Mouse (Mus musculus): ENCODE data around the gene Col16a1.

DNA sequence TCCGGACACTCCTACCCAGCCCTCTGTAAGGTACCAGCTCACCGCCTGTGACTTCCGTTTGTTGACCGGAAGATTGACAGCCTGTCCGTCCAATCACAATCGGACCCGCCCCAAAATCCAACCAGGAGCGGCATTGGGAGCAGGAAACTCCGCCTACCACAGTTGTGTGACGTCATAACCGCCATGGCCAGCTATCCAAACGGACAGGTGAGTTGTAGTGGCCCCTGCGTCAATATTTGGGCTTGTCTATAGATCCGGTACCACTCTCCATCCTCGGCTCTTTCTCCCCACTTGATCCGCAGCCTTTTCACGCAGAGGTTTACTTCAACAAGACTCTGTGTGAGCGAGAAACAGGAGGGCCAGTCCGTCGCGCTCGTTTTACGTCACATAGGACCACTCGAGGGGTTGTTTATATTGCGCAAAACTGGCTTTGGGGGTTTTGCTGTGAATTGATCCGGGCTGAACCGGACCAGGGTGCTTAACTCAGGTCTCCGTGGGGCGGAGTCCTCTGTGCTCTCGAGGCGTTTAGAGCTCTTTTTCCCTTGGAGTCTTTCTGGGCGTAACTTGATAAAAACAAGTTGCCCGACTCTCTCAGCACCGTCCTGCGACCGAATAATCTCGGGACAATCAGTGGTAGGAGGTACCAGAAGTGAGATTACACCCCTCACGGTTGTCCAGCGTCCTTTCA lies 59.9 kb downstream of the Col16a1 start:
- no peak for TF ChIP-seq CTCF (IDR thresholded peaks at IDR 0.05; ENCODE audit: borderline replicate concordance, insufficient read depth, low read length)
- peak; percentile 35; the same call in 1 of the 2 replicates for TF ChIP-seq POLR2A (IDR thresholded peaks at IDR 0.05; ENCODE audit: low read depth, low read length)

Measured in embryonic fibroblast, embryonic 13.5 days (primary cell).